Mouse (Mus musculus): ENCODE measurements around the gene Olfr725.
A peak's percentile ranks its signal among the peaks of the same experiment; 100 is the strongest.

The Olfr725 gene

DNA sequence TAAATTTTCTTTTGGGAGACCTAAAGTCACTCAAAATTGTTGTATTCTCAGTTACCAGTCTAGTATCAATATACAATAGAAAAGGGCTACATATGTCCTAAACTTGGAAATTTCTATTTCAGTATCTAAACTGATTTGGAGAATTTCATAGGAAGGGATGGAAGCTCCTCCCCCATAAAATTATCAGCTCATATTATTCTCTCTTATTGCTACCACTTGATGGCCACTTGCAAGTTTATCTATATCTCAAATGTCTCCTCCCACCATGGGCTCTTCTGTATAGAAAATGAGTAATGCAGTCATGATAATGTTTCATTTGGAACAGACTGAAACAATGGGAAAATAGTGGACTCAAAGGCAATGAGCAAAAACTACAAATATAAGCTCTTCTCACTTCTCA, at the start of gene Olfr725:
Olfr725 (minus strand) TSS at position 101 of the 400 bp plus-strand sequence.
- no peak for DNase-seq (ENCODE audit: low spot score in 2 of 2)

DNA sequence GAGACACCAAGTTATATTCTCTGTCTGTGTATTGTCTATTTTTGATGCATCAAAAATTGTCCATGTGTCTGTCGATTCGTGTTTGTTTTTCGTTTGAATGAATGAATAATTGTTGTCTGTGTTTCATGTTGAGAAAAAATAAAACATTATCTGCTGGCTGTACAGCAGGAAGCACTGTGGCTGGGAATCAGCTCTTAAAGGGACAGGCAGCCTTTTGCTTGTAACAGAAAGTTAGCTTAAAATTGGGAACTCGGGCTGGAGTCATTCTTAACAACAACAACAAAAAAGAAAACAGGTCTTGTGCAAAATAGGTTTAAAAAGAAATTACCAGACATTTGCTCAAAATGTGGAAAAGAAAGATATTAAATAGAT, 22.5 kb upstream of the Olfr725 start:
- DNase-seq (ENCODE audit: low spot score in 2 of 2) = no peak

- peak; percentile 4 to 27 for DNase-seq (ENCODE audit: low spot score in 2 of 2)
Observed at GRCm38 (mm10) chr14:50061955-50062732, 22.0 kb upstream of the Olfr725 start.

DNA sequence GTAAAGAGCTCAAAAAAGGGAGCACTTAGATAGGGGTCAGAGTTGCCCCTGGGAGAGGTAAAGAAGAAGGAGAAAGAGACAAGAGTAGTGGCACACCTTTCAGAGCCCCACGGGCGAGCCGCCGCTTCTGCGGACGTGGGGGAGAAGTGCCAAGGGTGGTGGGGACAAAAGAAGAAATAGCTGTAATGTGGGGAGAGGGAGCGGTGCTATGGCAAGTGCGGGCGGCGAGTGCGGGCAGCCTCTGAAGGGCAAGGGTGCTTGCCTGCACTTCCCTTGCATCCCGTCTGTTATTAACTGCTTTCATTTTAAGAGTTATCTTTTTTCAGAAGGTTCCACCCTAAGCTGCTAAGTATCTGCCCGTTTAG, 21.4 kb upstream of the Olfr725 start:
- no peak for DNase-seq (ENCODE audit: low spot score in 2 of 2)

GRCm38 (mm10) chr14:50061179-50061578, 21.0 kb upstream of the Olfr725 start:
- DNase-seq (ENCODE audit: low spot score in 2 of 2) = no peak

GRCm38 (mm10) chr14:50032041-50032440, 8.1 kb downstream of the Olfr725 start:
- DNase-seq (ENCODE audit: low spot score in 2 of 2) = no peak

- no peak for DNase-seq (ENCODE audit: low spot score in 2 of 2)
Observed at GRCm38 (mm10) chr14:50031356-50031755, 8.8 kb downstream of the Olfr725 start.

DNA sequence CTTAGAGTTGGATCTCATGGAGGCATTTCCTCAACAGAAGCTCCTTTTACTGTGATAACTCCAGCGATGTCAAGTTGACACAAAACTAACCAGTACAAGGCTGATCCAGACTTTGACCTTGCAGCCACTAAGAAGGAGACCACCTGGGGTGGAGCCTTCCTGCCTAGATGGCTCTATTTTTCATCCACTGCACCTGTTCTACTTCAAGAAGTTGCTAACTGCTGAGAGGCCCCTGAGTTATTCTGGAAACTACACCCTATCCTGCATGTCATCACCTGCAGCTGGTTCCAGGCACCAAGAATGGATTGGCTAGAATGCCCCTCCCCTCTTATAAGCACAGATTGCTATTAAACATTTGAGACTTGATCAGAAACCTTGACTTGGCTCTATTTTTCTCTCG, 13.8 kb downstream of the Olfr725 start:
- DNase-seq (ENCODE audit: low spot score in 2 of 2) = no peak

Data from thymus, postnatal 10 days (tissue).